Mouse (Mus musculus): Measurements from ENCODE around the gene BC053393.
"Not testable (repeated sequence)": the region's sequence is repeated elsewhere in the genome, so short reads cannot be mapped to it uniquely, and the experiment has no call there.

The BC053393 gene

GRCm38 (mm10) chr11:46571327-46571726, at the start of gene BC053393:
BC053393 (plus strand) TSS chr11:46571536.
- no peak for DNase-seq

- DNase-seq = no peak
Measured at GRCm38 (mm10) chr11:46522719-46523118, 48.6 kb upstream of the BC053393 start.

- no peak for DNase-seq
Measured at GRCm38 (mm10) chr11:46523912-46524311, 47.4 kb upstream of the BC053393 start, which contains the start of gene Gm12169. Gm12169 (plus strand) TSS chr11:46524212.

- DNase-seq = no peak
Measured at GRCm38 (mm10) chr11:46530149-46530548, 41.2 kb upstream of the BC053393 start.

- no peak for DNase-seq
Measured at GRCm38 (mm10) chr11:46536978-46537377, 34.4 kb upstream of the BC053393 start.

- DNase-seq = no peak
Measured at GRCm38 (mm10) chr11:46543530-46543929, 27.8 kb upstream of the BC053393 start.

GRCm38 (mm10) chr11:46549721-46550120, 21.6 kb upstream of the BC053393 start:
- no peak for DNase-seq

GRCm38 (mm10) chr11:46552741-46553140, 18.6 kb upstream of the BC053393 start:
- no peak for DNase-seq

GRCm38 (mm10) chr11:46561096-46561495, 10.2 kb upstream of the BC053393 start:
- no peak for DNase-seq

GRCm38 (mm10) chr11:46564671-46565070, 6.7 kb upstream of the BC053393 start:
- peak; percentile 14 to 29 for DNase-seq

GRCm38 (mm10) chr11:46565967-46566366, 5.4 kb upstream of the BC053393 start:
- DNase-seq = no peak

- DNase-seq = no peak
Measured at GRCm38 (mm10) chr11:46569107-46569506, 2.2 kb upstream of the BC053393 start.

- DNase-seq = no peak
Measured at GRCm38 (mm10) chr11:46578771-46579281, 7.5 kb downstream of the BC053393 start.

- DNase-seq = no peak
Measured at GRCm38 (mm10) chr11:46580428-46580827, 9.1 kb downstream of the BC053393 start.

GRCm38 (mm10) chr11:46582741-46583140, 11.4 kb downstream of the BC053393 start:
- no peak for DNase-seq

GRCm38 (mm10) chr11:46592416-46592815, 21.1 kb downstream of the BC053393 start:
- peak in 1 of 2 experiments; percentile 3 for DNase-seq

- no peak for DNase-seq
Measured at GRCm38 (mm10) chr11:46619929-46620328, 48.6 kb downstream of the BC053393 start.

- DNase-seq = no peak
Measured at GRCm38 (mm10) chr11:46620414-46621168, 49.3 kb downstream of the BC053393 start.

- DNase-seq = no peak
Measured at GRCm38 (mm10) chr11:46629211-46629795, 58.0 kb downstream of the BC053393 start, which contains the start of gene Dppa1. Dppa1 (minus strand) TSS chr11:46629261.

GRCm38 (mm10) chr11:46631635-46632034, 60.3 kb downstream of the BC053393 start:
- DNase-seq = peak in 1 of 2 experiments; percentile 5

GRCm38 (mm10) chr11:46635516-46635915, 64.2 kb downstream of the BC053393 start:
- not testable (repeated sequence) for DNase-seq

GRCm38 (mm10) chr11:46636568-46636967, 65.2 kb downstream of the BC053393 start:
- DNase-seq = no peak
